Mouse (Mus musculus) cortical plate, adult 2 months (tissue): ENCODE results near the gene Rpl23.

ENCODE experiments used
- CTCF ChIP-seq: fragments of 200-500 bp; IDR thresholded peaks from 2 replicates; pipeline ENCODE4 v1.5.1; 2011; ENCODE audit warnings: mild to moderate bottlenecking, control low read depth, low read length; ENCODE audit not compliant: insufficient read depth; ENCODE audit errors: extremely low read depth
- POLR2A ChIP-seq: fragments of 200-500 bp; IDR thresholded peaks from 2 replicates; pipeline ENCODE4 v1.6.1; 2011; ENCODE audit warnings: mild to moderate bottlenecking, low read length, control low read depth; ENCODE audit not compliant: insufficient read depth; ENCODE audit errors: extremely low read depth

GRCm38 (mm10) chr11:97740190-97740589 lies 42.0 kb downstream of the Rpl23 start:
- TF ChIP-seq POLR2A (no peak), CTCF (no peak)
